Mouse (Mus musculus) mature B cell (primary cell): ENCODE data around the gene Rcor2.

Experiments
- in situ Hi-C: fragments of 300-500 bp; cut with MboI; formaldehyde crosslinking; loops from 2 replicates; pipeline ENCODE4 v1.14.3; 2019

Gene Rcor2

GRCm38 (mm10) chr19:7267091-7267741 is at the start of gene Rcor2:
Gene Rcor2, plus strand, starts transcription at chr19:7267325.
- in situ Hi-C loops: loop anchor here (5.0 to 10.0 kb wide), 2 partner anchors 80 to 148 kb away; partner anchors contain the start of gene 2700081O15Rik

- in situ Hi-C loops: no loop called here
Measured at GRCm38 (mm10) chr19:7217926-7218267, 49.2 kb upstream of the Rcor2 start.

- in situ Hi-C loops: no loop called here
Measured at GRCm38 (mm10) chr19:7218753-7219152, 48.4 kb upstream of the Rcor2 start.

DNA sequence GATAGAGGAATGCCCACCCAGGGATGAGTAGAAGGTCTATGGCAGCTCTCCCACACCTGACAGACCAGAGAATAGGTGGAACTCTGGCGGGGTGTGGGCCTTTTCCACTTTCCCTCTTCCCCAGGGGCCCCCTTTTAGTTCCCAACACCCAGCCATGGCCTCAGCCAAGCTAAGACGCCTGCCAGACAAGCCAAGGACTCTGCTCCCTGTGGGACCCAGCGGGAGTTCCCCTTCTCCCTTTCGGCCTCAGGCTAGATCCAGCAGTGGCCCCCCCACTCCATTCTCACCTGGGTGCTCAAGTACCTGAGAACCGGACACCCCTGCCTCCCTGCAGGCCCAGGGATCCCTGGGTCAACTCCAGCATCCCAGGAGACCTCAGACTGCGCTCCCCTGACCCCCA is 44.9 kb upstream of the Rcor2 start:
- in situ Hi-C loops: no loop called here

GRCm38 (mm10) chr19:7223488-7223887 is 43.6 kb upstream of the Rcor2 start:
- in situ Hi-C loops: no loop called here

DNA sequence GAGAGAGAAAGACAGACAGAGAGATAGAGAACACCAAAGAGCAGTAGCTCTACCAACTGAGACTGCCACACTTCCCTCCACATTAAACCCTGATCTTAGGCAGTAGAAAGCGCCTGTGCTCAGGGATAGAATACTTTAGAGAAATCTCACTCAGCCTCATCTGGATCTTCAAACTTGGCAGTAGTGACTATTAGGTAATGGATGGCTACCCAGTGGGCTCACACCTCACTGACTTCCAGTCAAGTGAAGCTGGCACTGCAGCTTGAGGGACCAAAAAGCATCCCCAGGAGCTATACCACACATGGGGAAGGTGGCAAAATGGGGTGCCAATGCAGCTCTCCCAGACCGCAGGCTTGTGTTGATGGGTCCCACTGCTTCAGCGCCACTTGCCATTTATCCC is 42.9 kb upstream of the Rcor2 start:
- in situ Hi-C loops: no loop called here

DNA sequence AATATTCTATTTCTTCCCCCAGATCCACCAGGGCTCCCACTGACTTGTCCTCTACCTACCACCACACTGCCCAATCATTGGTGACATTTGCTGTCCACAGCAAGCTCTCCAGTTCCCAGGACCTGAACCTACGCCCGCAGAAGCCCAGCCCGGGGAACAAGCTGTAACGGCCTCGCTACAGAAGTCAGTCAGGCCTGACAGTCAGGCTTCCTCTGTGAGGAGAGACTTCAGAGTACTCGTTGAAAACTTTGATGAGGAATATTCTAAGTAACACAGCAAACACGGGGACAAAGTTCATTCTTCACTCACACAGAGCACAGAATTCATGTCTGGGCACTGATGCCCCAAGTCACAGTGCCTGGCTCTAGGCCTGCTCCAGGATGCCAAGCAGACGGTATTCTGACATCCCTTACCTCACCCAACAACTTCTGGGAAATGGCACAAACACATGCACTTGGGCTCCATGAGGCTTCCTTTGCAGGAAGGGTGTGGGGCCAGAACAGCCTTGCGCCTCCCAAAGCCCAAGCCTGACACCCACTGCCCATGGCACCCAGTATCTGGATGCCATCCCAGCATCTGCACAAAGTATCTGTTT is 41.9 kb upstream of the Rcor2 start:
- in situ Hi-C loops: no loop called here

GRCm38 (mm10) chr19:7226511-7226914 is 40.6 kb upstream of the Rcor2 start:
- in situ Hi-C loops: no loop called here

DNA sequence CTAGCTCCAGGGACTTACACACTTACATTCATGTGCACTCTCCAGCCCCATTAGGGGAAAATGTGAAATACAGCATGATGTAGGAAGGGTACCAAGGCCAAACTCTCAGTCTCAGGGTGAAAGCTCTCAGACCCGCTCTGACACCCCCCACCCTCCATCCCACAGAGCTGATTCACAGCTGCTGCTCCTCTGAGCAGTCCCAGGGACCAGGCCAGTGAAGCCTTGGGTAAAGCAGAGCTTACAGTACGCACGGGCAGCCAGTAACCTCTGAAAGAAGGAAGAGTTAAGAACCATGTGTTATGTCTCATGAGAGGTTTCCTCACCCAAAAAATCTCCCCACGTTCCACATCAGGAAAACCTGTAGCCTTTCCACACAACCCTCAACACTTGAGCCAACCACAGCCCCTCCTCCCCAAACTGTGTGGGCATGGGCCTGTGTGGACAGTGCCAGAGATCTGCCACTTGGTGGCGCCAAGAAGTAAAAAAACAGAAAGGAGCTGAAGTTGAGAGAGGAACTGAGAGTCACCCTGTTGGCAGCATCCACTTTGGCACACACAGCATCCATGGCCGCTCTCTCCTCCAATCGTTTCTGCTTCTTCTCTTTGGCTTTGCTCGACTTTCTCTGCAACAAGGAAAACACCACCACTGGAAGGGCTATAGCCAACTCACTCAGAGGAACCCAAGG is 32.4 kb upstream of the Rcor2 start:
- in situ Hi-C loops: no loop called here

DNA sequence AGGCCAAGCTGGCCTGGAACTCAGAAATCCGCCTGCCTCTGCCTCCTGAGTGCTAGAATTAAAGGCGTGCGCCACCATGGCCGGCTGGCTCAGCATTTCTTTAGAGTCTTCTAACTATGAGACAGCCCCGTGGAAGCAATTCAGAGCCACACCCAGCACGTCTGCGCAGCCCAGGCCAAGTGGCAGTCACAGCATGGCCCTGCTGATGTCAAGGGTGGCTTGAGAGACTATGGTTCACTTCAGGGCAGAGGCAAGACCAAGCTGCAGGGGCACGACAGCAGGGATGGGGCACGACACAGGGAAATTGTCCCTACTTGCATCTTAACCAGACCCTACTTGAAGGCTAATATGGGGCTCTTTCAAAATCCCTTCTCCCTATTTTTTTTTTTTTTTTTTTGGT is 31.7 kb upstream of the Rcor2 start:
- in situ Hi-C loops: no loop called here

DNA sequence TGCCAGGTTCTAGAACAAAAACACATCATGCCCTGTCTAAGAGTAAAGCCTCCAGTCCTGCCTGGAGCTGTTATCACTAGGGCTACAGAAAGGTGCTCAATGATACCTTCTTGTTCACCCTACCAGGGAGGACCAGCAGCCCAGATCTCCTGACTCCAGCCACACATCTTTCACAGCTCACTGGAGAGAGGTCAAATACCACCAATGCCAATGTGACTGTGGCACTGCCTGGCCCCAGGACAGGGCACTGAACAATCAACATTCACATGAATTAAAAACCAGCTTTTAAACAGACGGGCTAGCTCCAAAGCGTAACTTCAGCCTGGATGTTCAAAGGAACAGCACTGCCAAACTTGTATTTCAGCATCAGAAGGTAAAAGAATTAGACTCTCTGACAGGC is 31.1 kb upstream of the Rcor2 start:
- in situ Hi-C loops: no loop called here

DNA sequence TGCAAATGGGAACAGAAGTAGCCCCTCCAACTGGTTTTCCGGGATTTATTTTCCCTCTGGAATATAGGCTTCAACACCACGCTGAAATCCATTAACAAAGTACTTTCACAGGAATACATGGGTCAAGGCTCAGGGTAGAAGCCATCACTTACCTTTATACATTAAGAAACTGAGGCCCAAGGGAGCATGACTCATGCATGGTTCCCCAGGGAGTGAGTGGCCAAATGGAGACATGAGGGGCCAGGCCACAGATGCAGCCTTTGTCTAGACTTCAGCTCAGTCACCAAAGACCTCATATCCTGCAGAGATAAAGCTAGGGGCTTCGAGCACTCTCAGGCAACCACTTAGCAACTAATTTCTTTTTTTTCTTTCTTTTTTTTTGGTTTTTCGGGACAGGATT is 30.4 kb upstream of the Rcor2 start:
- in situ Hi-C loops: no loop called here

GRCm38 (mm10) chr19:7239574-7239973 is 27.6 kb upstream of the Rcor2 start:
- in situ Hi-C loops: no loop called here

- in situ Hi-C loops: no loop called here
Measured at GRCm38 (mm10) chr19:7240291-7240690, 26.8 kb upstream of the Rcor2 start.

DNA sequence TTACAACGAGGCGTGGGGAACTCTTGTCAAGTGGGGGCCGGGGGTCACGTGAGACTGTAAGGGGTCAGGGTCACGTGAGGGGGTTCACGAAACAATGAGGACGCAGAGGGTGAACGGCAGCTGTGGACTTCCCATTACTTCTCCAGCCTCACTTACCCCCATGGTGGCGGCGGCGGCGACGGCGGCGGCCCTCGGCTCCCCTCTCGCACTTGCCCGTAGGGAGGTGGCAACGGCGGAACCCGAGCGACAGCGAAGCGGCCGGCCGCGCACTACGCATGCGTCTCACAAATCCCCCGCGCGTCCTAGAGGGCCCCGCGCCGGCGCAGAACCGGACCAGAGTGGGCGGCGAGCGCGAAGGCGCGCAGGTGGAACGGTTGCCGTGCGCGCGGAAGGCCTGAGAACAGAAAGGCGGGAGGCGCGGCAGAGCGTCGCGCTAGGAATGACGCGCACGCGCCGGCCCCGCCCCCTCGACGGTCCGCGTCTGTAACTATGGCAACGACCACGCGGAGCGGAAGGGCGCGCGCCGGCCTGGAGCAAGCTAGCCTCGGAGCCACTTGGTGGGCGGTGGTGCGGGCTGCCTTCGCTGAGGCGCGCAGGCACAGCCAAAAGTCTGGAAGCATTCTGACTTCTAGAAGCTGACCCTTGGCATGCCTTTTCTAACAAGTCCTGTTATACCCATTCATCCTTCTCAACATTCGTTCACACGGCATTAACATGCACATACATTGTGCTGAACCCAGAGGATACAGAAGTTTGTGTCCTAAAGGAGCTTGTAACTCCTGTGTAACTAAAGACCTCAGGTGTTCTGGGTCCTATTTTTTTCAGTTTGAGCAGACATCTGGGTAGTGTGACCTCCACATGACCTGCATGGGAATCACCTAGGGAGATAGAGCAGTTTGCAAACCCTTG is 26.1 kb upstream of the Rcor2 start, which contains the start of gene Naa40:
Naa40 (minus strand) TSS at position 402 of the 909 bp plus-strand sequence.
- in situ Hi-C loops: no loop called here

GRCm38 (mm10) chr19:7246021-7246420 is 21.1 kb upstream of the Rcor2 start:
- in situ Hi-C loops: no loop called here

DNA sequence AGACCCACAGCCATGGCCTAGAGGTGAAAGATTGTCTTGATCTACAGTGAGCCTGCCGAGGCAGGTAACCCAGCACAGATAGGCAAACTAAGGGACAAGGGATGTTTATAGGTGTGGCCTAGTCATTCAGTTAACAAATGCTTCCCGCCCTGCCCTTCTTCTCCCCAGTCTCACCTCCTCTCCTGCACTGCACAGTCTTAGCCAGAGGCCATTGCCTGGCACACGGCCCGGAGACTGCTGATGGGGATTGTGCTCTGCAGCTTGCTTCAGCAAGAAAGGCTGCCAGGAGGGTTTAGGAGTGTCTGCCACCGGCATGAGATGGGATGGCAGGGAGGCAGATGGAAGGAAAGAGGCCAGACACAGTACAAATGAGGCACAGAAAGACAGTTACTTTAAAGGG is 9.2 kb upstream of the Rcor2 start:
- in situ Hi-C loops: no loop called here

GRCm38 (mm10) chr19:7261476-7261875 is 5.6 kb upstream of the Rcor2 start:
- in situ Hi-C loops: loop anchor here (10.0 kb wide), 1 partner anchor 153 kb away; the partner anchor contains the start of gene 2700081O15Rik

- in situ Hi-C loops: loop anchor here (10.0 kb wide), 1 partner anchor 153 kb away; the partner anchor contains the start of gene 2700081O15Rik
Measured at GRCm38 (mm10) chr19:7261964-7262363, 5.2 kb upstream of the Rcor2 start.

DNA sequence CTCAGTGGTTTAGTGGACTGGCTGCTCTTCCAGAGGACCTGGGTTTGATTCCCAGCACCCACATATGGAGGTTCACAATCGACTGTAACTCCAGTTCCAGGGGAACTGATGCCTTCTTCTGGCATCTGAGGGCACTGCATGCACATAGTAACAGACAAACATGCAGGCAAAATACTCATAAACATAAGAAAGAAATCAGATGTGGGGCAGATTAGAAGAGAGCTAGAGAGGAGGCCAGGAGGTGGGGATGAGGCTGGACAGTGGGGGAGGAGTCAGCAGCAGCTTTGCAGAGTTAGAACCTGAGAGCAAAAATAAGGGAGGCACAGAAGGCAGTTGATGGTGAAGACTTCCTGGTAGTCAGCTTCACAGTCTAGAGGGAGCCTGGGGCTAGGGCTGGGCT is 4.5 kb upstream of the Rcor2 start:
- in situ Hi-C loops: loop anchor here (10.0 kb wide), 1 partner anchor 152 kb away; the partner anchor contains the start of gene 2700081O15Rik

DNA sequence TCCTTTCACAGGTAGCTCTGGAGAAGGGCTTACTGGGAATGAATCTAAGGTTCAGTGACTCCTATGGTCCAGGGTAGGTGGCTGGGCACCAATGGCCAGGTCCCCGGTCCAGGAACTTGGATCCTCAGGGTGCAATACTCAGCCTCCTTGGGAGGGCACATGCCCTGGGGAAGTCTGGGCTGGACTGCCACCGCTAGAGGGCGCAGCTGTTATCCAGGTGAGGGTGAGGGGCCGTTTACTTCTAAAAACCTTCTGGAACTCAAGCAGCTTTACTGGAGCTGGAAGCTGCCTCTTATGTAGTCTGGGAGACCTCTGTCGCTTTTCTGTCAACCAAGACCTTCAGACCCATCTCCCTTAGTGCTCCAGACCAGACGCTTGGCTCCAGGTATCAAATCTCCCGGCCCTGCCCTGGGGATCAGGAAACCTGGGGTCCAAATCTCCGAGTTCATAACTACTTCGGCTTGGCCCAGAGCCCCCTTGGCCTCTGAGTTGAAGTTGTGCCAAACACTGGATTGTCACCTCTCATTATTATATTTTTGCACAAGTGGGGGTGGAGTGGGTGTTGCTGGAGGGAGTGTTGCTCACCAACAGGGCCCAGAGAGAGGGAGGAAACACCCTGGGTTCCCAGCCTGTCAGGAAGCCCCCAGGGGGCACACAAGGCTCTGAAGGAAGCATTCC is 2.9 kb upstream of the Rcor2 start:
- in situ Hi-C loops: loop anchor here (10.0 kb wide), 1 partner anchor 151 kb away; the partner anchor contains the start of gene 2700081O15Rik
